8 mouse cellular contexts compared by ENCODE assay signal in the genomic region with DNA sequence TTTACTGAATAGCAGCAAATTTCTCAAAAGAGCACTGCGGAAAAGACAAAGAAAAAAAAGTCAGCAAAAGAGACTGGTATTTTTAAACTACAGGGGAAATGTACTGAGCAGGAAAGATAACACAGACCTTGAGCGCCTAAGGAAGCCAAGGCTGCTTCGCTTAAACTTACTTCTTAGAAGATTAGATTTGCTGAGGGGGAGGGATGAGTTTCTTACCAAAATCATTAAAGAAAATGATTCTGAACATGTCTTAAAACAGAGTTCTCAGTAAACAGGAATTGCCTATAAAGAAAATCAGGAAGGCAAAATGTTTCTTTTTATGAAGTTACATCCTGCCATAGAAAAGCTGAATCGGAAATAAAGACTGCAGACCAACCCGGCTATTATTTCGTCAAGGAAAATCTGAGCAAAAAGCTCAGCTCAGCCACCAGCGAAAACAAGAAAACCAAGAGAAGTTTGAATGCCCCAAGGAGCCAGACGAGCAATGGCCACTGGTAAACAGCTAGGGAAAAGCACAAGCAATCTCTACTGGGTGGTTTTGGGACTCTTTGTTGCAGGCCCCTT. TPM values are rescaled to one million over a fixed set of nuclear protein-coding genes. Genes with fewer than 3 reads are reported as not detected.
DNase-seq lines count a peak whose midpoint lies in the region; ATAC-seq and TF ChIP-seq lines count a peak whose summit lies in the region.

Gene Fyn, plus strand, starts transcription at position 284 of the 564 bp plus-strand sequence.

- intact Hi-C loops in heart, postnatal 25 days (cut with DNase I), result loop anchor here (2.0 to 5.0 kb wide), 2 partner anchors 128 to 196 kb away; no protein-coding TSS in a partner anchor

- TF ChIP-seq CTCF in cerebellum, adult 2 months (IDR thresholded peaks at IDR 0.05; ENCODE audit: borderline replicate concordance, insufficient read depth, low read depth, low read length), result no peak
- TF ChIP-seq CTCF in small intestine, adult 2 months (IDR thresholded peaks at IDR 0.05; ENCODE audit: extremely low read depth, insufficient read length, insufficient replicate concordance, low read depth, low read length), result no peak

- no peak for DNase-seq in cerebellum, adult 2 months
- DNase-seq in cerebellum, adult 11 months, result no peak
- DNase-seq in thymus, postnatal 25 days, result peak; percentile 13
- no peak for DNase-seq in thymus, postnatal 4 days
- no peak for DNase-seq in heart, postnatal 25 days (ENCODE audit: low spot score)
- no peak for DNase-seq in right cerebral cortex, postnatal 14 days

- H3K4me2 ChIP-seq in limb, embryonic 13.5 days (replicated peaks), result peak within 1 kb of the TSS; percentile 79

- H3K9me3 ChIP-seq in limb, embryonic 13.5 days, result no peaks in the 10 kb centered on the region

- H3K27me3 ChIP-seq in cerebellum, adult 2 months (ENCODE audit: control insufficient read depth, insufficient read depth, low read length), result no peaks in the 10 kb centered on the region
- H3K27me3 ChIP-seq in limb, embryonic 13.5 days, result peaks cover 9% of the 10 kb centered on the region; the same call in 1 of the 2 replicates
- no peaks in the 10 kb centered on the region for H3K27me3 ChIP-seq in small intestine, adult 2 months (ENCODE audit: control insufficient read depth, insufficient read depth, low read length)

- 59% methylated on average over 8 of the region's 8 CpGs for WGBS in cerebellum, adult 2 months
- 39% methylated on average over 8 of the region's 8 CpGs for WGBS in limb, embryonic 13.5 days
- WGBS in small intestine, adult 2 months, result 45% methylated on average over 8 of the region's 8 CpGs

- no peak for ATAC-seq in limb, embryonic 13.5 days (ENCODE audit: low FRiP score, low read depth)

- no peaks in the 10 kb centered on the region for H3K36me3 ChIP-seq in limb, embryonic 13.5 days
- H3K36me3 ChIP-seq in small intestine, adult 2 months (ENCODE audit: control insufficient read depth, insufficient read depth, low read length), result no peaks in the 10 kb centered on the region

- peak within 1 kb of the TSS; percentile 98 for H3K27ac ChIP-seq in cerebellum, adult 2 months (ENCODE audit: insufficient read depth, low read length)
- peak within 1 kb of the TSS; percentile 86 for H3K27ac ChIP-seq in limb, embryonic 13.5 days
- H3K27ac ChIP-seq in small intestine, adult 2 months (ENCODE audit: insufficient read depth, low read depth, low read length), result peak within 1 kb of the TSS; percentile 41

- TF ChIP-seq POLR2A in cerebellum, adult 2 months (IDR thresholded peaks at IDR 0.05; ENCODE audit: borderline replicate concordance, insufficient read depth, low read length), result no peak
- TF ChIP-seq POLR2A in small intestine, adult 2 months (IDR thresholded peaks at IDR 0.05; ENCODE audit: low read depth, low read length), result no peak

- peak within 1 kb of the TSS; percentile 58 for H3K4me3 ChIP-seq in cerebellum, adult 2 months (replicated peaks; ENCODE audit: insufficient read depth, low read depth, low read length)
- peak within 1 kb of the TSS; percentile 91 for H3K4me3 ChIP-seq in limb, embryonic 13.5 days
- H3K4me3 ChIP-seq in small intestine, adult 2 months (ENCODE audit: low read depth, low read length), result peak within 1 kb of the TSS; percentile 83

- peaks cover 1% of the 10 kb centered on the region; the same call in 1 of the 2 replicates for H3K4me1 ChIP-seq in cerebellum, adult 2 months (ENCODE audit: control insufficient read depth, insufficient read depth, low read length)
- H3K4me1 ChIP-seq in limb, embryonic 13.5 days, result peaks cover 20% of the 10 kb centered on the region
- H3K4me1 ChIP-seq in small intestine, adult 2 months (ENCODE audit: control insufficient read depth, insufficient read depth, insufficient read length, low read length), result peaks cover 2% of the 10 kb centered on the region; the same call in 1 of the 2 replicates

- peak within 1 kb of the TSS; percentile 94 for H3K9ac ChIP-seq in limb, embryonic 13.5 days

RNA-seq across cellular contexts. Expression of gene Fyn, which starts in this region (rescaled TPM):
- polyA plus RNA-seq in cerebellum, adult 2 months (2012; rRNA removed), result 104 and 107 TPM in 2 replicates
- total RNA-seq in heart, postnatal 25 days (2021), result 10 to 100 TPM; 29.1 to 42.5 TPM
- 28.0 and 29.6 TPM in 2 replicates for polyA plus RNA-seq in limb, embryonic 13.5 days (2015; fragmentation: Nextera tagmentation; extraction: Ambion mirVana)
- polyA plus RNA-seq in small intestine, adult 2 months (2012; rRNA removed), result 4.6 and 7.3 TPM in 2 replicates

Comparison
In these comparisons a context has a peak if more than half of its experiments do, and no peak if none do; other contexts are left out.
1. H3K27ac ChIP-seq: peak in every context shown above with its lines; median percentile 98 in cerebellum, adult 2 months; 86 in limb, embryonic 13.5 days; 41 in small intestine, adult 2 months.